Mouse (Mus musculus): ENCODE results near the gene Aym1. TPM values are rescaled to one million over a fixed set of nuclear protein-coding genes. Genes with fewer than 3 reads are reported as not detected.
"Not testable (repeated sequence)": the region's sequence is repeated elsewhere in the genome, so short reads cannot be mapped to it uniquely, and the experiment has no call there.

Gene Aym1
- total RNA-seq, 1 experiment, result not detected

GRCm38 (mm10) chr5:113344635-113345386 lies 12.3 kb upstream of the Aym1 start:
- Histone ChIP-seq H3K27ac (ENCODE audit: insufficient read depth, low read depth, low read length, poor library complexity, severe bottlenecking) (peak overlapping the region; percentile 86), H3K9ac (ENCODE audit: insufficient read depth, low read depth, low read length, poor library complexity, severe bottlenecking) (peak overlapping the region; percentile 58), H3K9me3 (ENCODE audit: control insufficient read depth, insufficient read depth, low read depth, low read length) (no peaks in the 10 kb centered on the region), H3K4me3 (ENCODE audit: insufficient read depth in 1 of 2, low read depth in 1 of 2, low read length in 2 of 2, poor library complexity in 1 of 2, severe bottlenecking in 1 of 2) (peak overlapping the region; percentile 40 to 77), H3K4me1 (ENCODE audit: control insufficient read depth in 2 of 2, insufficient read depth in 2 of 2, low read length in 2 of 2, poor library complexity in 1 of 2) (peaks cover 7 to 37% of the 10 kb centered on the region in 2 experiments; a peak in 3 of 4 replicates), H3K36me3 (ENCODE audit: control insufficient read depth, insufficient read depth, low read length, poor library complexity, severe bottlenecking) (no peaks in the 10 kb centered on the region)
- in situ Hi-C loops (cut with MboI; ENCODE audit: low sequenced_read_pairs in 2 of 2, unreplicated experiment in 2 of 2), result no loop called here
- DNase-seq (ENCODE audit: low read depth, low spot score), result peak; percentile 79
- TF ChIP-seq CHD2 (IDR thresholded peaks at IDR 0.05; ENCODE audit: low read depth, low read length) (no peak), ZC3H11A (IDR thresholded peaks at IDR 0.05; ENCODE audit: borderline replicate concordance, low read depth, low read length) (no peak), MAFK (IDR thresholded peaks at IDR 0.05; ENCODE audit: insufficient read depth, low read depth, low read length) (no peak), ZNF384 (IDR thresholded peaks at IDR 0.05; ENCODE audit: low read depth, low read length) (no peak), HCFC1 (IDR thresholded peaks at IDR 0.05; ENCODE audit: borderline replicate concordance, insufficient read depth, low read length) (no peak)

- Histone ChIP-seq H3K4me1 (ENCODE audit: control insufficient read depth in 2 of 2, insufficient read depth in 2 of 2, low read length in 2 of 2, poor library complexity in 1 of 2) (peaks cover 7 to 37% of the 10 kb centered on the region in 2 experiments; a peak in 3 of 4 replicates), H3K9ac (ENCODE audit: insufficient read depth, low read depth, low read length, poor library complexity, severe bottlenecking) (peak overlapping the region; percentile 70; the same call in 1 of the 2 replicates), H3K4me3 (ENCODE audit: insufficient read depth in 1 of 2, low read depth in 1 of 2, low read length in 2 of 2, poor library complexity in 1 of 2, severe bottlenecking in 1 of 2) (peak overlapping the region; percentile 77 to 78), H3K9me3 (ENCODE audit: control insufficient read depth, insufficient read depth, low read depth, low read length) (no peaks in the 10 kb centered on the region), H3K36me3 (ENCODE audit: control insufficient read depth, insufficient read depth, low read length, poor library complexity, severe bottlenecking) (no peaks in the 10 kb centered on the region), H3K27ac (ENCODE audit: insufficient read depth, low read depth, low read length, poor library complexity, severe bottlenecking) (peak overlapping the region; percentile 86)
- in situ Hi-C loops (cut with MboI; ENCODE audit: low sequenced_read_pairs in 2 of 2, unreplicated experiment in 2 of 2), result no loop called here
- no peak for TF ChIP-seq CHD2 (IDR thresholded peaks at IDR 0.05; ENCODE audit: low read depth, low read length)
- peak; percentile 57 for DNase-seq (ENCODE audit: low read depth, low spot score)
Observed at GRCm38 (mm10) chr5:113345781-113346180, 11.3 kb upstream of the Aym1 start.

- peak overlapping the region; percentile 77 to 78 for H3K4me3 ChIP-seq (ENCODE audit: insufficient read depth in 1 of 2, low read depth in 1 of 2, low read length in 2 of 2, poor library complexity in 1 of 2, severe bottlenecking in 1 of 2)
- DNase-seq (ENCODE audit: low read depth, low spot score); in situ Hi-C loops (cut with MboI; ENCODE audit: low sequenced_read_pairs in 2 of 2, unreplicated experiment in 2 of 2): not testable (repeated sequence)
Observed at GRCm38 (mm10) chr5:113346651-113347050, 10.4 kb upstream of the Aym1 start.

GRCm38 (mm10) chr5:113347593-113347992 lies 9.5 kb upstream of the Aym1 start:
- in situ Hi-C loops (cut with MboI; ENCODE audit: low sequenced_read_pairs in 2 of 2, unreplicated experiment in 2 of 2), result no loop called here
- no peaks in the 10 kb centered on the region for H3K36me3 ChIP-seq (ENCODE audit: control insufficient read depth, insufficient read depth, low read length, poor library complexity, severe bottlenecking)
- H3K9ac ChIP-seq (ENCODE audit: insufficient read depth, low read depth, low read length, poor library complexity, severe bottlenecking), result peak overlapping the region; percentile 80
- peaks cover 10 to 35% of the 10 kb centered on the region in 2 experiments; a peak in 3 of 4 replicates for H3K4me1 ChIP-seq (ENCODE audit: control insufficient read depth in 2 of 2, insufficient read depth in 2 of 2, low read length in 2 of 2, poor library complexity in 1 of 2)
- DNase-seq (ENCODE audit: low read depth, low spot score), result peak; percentile 41
- peak overlapping the region; percentile 24; the same call in 1 of the 2 replicates for H3K27ac ChIP-seq (ENCODE audit: insufficient read depth, low read depth, low read length, poor library complexity, severe bottlenecking)
- H3K9me3 ChIP-seq (ENCODE audit: control insufficient read depth, insufficient read depth, low read depth, low read length), result no peaks in the 10 kb centered on the region
- TF ChIP-seq ZC3H11A (IDR thresholded peaks at IDR 0.05; ENCODE audit: borderline replicate concordance, low read depth, low read length), result no peak
- TF ChIP-seq CHD2 (IDR thresholded peaks at IDR 0.05; ENCODE audit: low read depth, low read length), result no peak
- TF ChIP-seq HCFC1 (IDR thresholded peaks at IDR 0.05; ENCODE audit: borderline replicate concordance, insufficient read depth, low read length), result no peak
- TF ChIP-seq MAFK (IDR thresholded peaks at IDR 0.05; ENCODE audit: insufficient read depth, low read depth, low read length), result no peak
- no peak for TF ChIP-seq ZNF384 (IDR thresholded peaks at IDR 0.05; ENCODE audit: low read depth, low read length)
- peak overlapping the region; percentile 77 to 78 for H3K4me3 ChIP-seq (ENCODE audit: insufficient read depth in 1 of 2, low read depth in 1 of 2, low read length in 2 of 2, poor library complexity in 1 of 2, severe bottlenecking in 1 of 2)

More at GRCm38 (mm10) chr5:113346651-113347050, 10.4 kb upstream of the Aym1 start:
- peaks cover 7 to 32% of the 10 kb centered on the region in 2 experiments; a peak in 3 of 4 replicates for H3K4me1 ChIP-seq (ENCODE audit: control insufficient read depth in 2 of 2, insufficient read depth in 2 of 2, low read length in 2 of 2, poor library complexity in 1 of 2)
- H3K9ac ChIP-seq (ENCODE audit: insufficient read depth, low read depth, low read length, poor library complexity, severe bottlenecking), result peak overlapping the region; percentile 80
- not testable (repeated sequence) for H3K9me3 ChIP-seq (ENCODE audit: control insufficient read depth, insufficient read depth, low read depth, low read length); H3K36me3 ChIP-seq (ENCODE audit: control insufficient read depth, insufficient read depth, low read length, poor library complexity, severe bottlenecking)
- peak overlapping the region; percentile 69 for H3K27ac ChIP-seq (ENCODE audit: insufficient read depth, low read depth, low read length, poor library complexity, severe bottlenecking)

- no peak overlapping the region; the same call in 1 of the 2 replicates for H3K9ac ChIP-seq (ENCODE audit: insufficient read depth, low read depth, low read length, poor library complexity, severe bottlenecking)
- no peaks in the 10 kb centered on the region for H3K36me3 ChIP-seq (ENCODE audit: control insufficient read depth, insufficient read depth, low read length, poor library complexity, severe bottlenecking)
- H3K27ac ChIP-seq (ENCODE audit: insufficient read depth, low read depth, low read length, poor library complexity, severe bottlenecking), result no peak overlapping the region
- DNase-seq (ENCODE audit: low read depth, low spot score), result peak; percentile 40
- H3K9me3 ChIP-seq (ENCODE audit: control insufficient read depth, insufficient read depth, low read depth, low read length), result no peaks in the 10 kb centered on the region
- in situ Hi-C loops (cut with MboI; ENCODE audit: low sequenced_read_pairs in 2 of 2, unreplicated experiment in 2 of 2), result no loop called here
- no peak for TF ChIP-seq HCFC1 (IDR thresholded peaks at IDR 0.05; ENCODE audit: borderline replicate concordance, insufficient read depth, low read length)
- TF ChIP-seq ZC3H11A (IDR thresholded peaks at IDR 0.05; ENCODE audit: borderline replicate concordance, low read depth, low read length), result no peak
- TF ChIP-seq CHD2 (IDR thresholded peaks at IDR 0.05; ENCODE audit: low read depth, low read length), result no peak
- TF ChIP-seq ZNF384 (IDR thresholded peaks at IDR 0.05; ENCODE audit: low read depth, low read length), result no peak
- TF ChIP-seq MAFK (IDR thresholded peaks at IDR 0.05; ENCODE audit: insufficient read depth, low read depth, low read length), result no peak
- peak overlapping the region in 1 of 2 experiments; percentile 78; a peak in 1 of 4 replicates for H3K4me3 ChIP-seq (ENCODE audit: insufficient read depth in 1 of 2, low read depth in 1 of 2, low read length in 2 of 2, poor library complexity in 1 of 2, severe bottlenecking in 1 of 2)
- peaks cover 14 to 39% of the 10 kb centered on the region in 2 experiments; a peak in 3 of 4 replicates for H3K4me1 ChIP-seq (ENCODE audit: control insufficient read depth in 2 of 2, insufficient read depth in 2 of 2, low read length in 2 of 2, poor library complexity in 1 of 2)
Observed at GRCm38 (mm10) chr5:113348597-113348996, 8.5 kb upstream of the Aym1 start.
